21 mouse cellular contexts compared by ENCODE assay signal in the genomic region with DNA sequence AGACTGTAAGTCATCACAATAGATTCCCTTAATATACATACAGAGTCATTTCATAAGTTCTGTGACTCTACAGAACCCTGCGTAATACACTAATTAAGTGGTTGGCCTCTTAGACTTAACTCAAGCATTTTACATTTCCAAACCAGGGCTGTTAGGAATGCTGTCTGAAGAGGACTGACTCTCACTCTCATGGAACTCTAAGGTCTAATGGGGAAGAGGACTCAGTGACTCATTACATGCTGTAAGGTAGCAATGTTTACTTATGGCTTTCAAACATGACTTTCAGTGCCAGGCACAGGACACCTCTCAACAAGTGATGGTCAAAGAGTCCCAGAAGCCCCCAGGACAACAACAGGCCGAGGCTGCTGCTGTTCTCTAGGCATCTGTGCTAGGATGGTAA.
DNase-seq lines count a peak whose midpoint lies in the region; ATAC-seq and TF ChIP-seq lines count a peak whose summit lies in the region.
"Had no signal": no experiment of that assay in that cellular context is flagged by ENCODE, and none has a peak within 500 bp of the region (broad histone marks: within the 10 kb centered on the region; RNA-seq: fewer than 3 reads in every experiment).

No protein-coding gene starts in this region.

- peak; percentile 95 for ATAC-seq in lung, postnatal 0 days
- ATAC-seq in intestine, embryonic 15.5 days, result peak; percentile 31; the same call in 1 of the 2 replicates
- peak; percentile 36 for ATAC-seq in intestine, postnatal 0 days
- no peak for ATAC-seq in midbrain, embryonic 16.5 days
- ATAC-seq: forebrain, embryonic 13.5 days; forebrain, embryonic 15.5 days had no signal

- H3K9ac ChIP-seq in lung, postnatal 0 days (replicated peaks; ENCODE audit: low read depth), result no peak overlapping the region
- H3K9ac ChIP-seq in intestine, embryonic 15.5 days, result no peak overlapping the region
- H3K9ac ChIP-seq in intestine, postnatal 0 days (ENCODE audit: low read depth, low read length), result no peak overlapping the region
- no peak overlapping the region for H3K9ac ChIP-seq in midbrain, embryonic 16.5 days (ENCODE audit: low read depth, low read length)
- H3K9ac ChIP-seq: embryonic facial prominence, embryonic 13.5 days; embryonic facial prominence, embryonic 15.5 days; forebrain, embryonic 13.5 days; forebrain, embryonic 15.5 days had no signal

- no peak for TF ChIP-seq CTCF in lung, postnatal 0 days (IDR thresholded peaks at IDR 0.05)
- TF ChIP-seq CTCF in intestine, postnatal 0 days (IDR thresholded peaks at IDR 0.05; ENCODE audit: low read depth), result no peak

- peaks cover 4% of the 10 kb centered on the region; the same call in 1 of the 2 replicates for H3K4me1 ChIP-seq in lung, postnatal 0 days (ENCODE audit: insufficient read depth, low read depth, low read length)
- H3K4me1 ChIP-seq in intestine, embryonic 15.5 days (replicated peaks), result 0 out of 2 replicates have a peak, but pooled peaks cover 5% of the 10 kb centered on the region
- no peaks in the 10 kb centered on the region for H3K4me1 ChIP-seq in intestine, postnatal 0 days (replicated peaks; ENCODE audit: control insufficient read depth, insufficient read depth, low read length)
- H3K4me1 ChIP-seq in midbrain, embryonic 16.5 days (ENCODE audit: control insufficient read depth, insufficient read depth, low read length), result no peaks in the 10 kb centered on the region
- H3K4me1 ChIP-seq: embryonic facial prominence, embryonic 13.5 days; forebrain, embryonic 13.5 days; forebrain, embryonic 15.5 days had no signal

- H3K27me3 ChIP-seq in lung, postnatal 0 days (replicated peaks; ENCODE audit: insufficient read depth, low read length), result no peaks in the 10 kb centered on the region
- no peaks in the 10 kb centered on the region for H3K27me3 ChIP-seq in intestine, embryonic 15.5 days (replicated peaks)
- H3K27me3 ChIP-seq in intestine, postnatal 0 days (replicated peaks; ENCODE audit: control insufficient read depth, insufficient read depth, low read length), result no peaks in the 10 kb centered on the region
- H3K27me3 ChIP-seq in midbrain, embryonic 16.5 days (ENCODE audit: control insufficient read depth, insufficient read depth, low read depth, low read length), result no peaks in the 10 kb centered on the region
- H3K27me3 ChIP-seq: embryonic facial prominence, embryonic 13.5 days; embryonic facial prominence, embryonic 15.5 days; forebrain, embryonic 13.5 days; forebrain, embryonic 15.5 days had no signal

- no peaks in the 10 kb centered on the region for H3K36me3 ChIP-seq in lung, postnatal 0 days (ENCODE audit: insufficient read depth, low read length)
- H3K36me3 ChIP-seq in intestine, embryonic 15.5 days, result no peaks in the 10 kb centered on the region
- H3K36me3 ChIP-seq in intestine, postnatal 0 days (ENCODE audit: control insufficient read depth, insufficient read depth), result no peaks in the 10 kb centered on the region
- H3K36me3 ChIP-seq in midbrain, embryonic 16.5 days (ENCODE audit: control insufficient read depth, insufficient read depth, low read length), result no peaks in the 10 kb centered on the region
- H3K36me3 ChIP-seq: embryonic facial prominence, embryonic 13.5 days; embryonic facial prominence, embryonic 15.5 days; forebrain, embryonic 15.5 days had no signal

- 59% methylated on average over 2 of the region's 2 CpGs for WGBS in lung, postnatal 0 days
- 88% methylated on average over 2 of the region's 2 CpGs for WGBS in intestine, embryonic 15.5 days
- WGBS in intestine, postnatal 0 days, result 89% methylated on average over 2 of the region's 2 CpGs
- 93% methylated on average over 2 of the region's 2 CpGs for WGBS in midbrain, embryonic 16.5 days

- no peak overlapping the region for H3K4me3 ChIP-seq in lung, postnatal 0 days (ENCODE audit: low read depth, low read length)
- no peak overlapping the region for H3K4me3 ChIP-seq in intestine, embryonic 15.5 days (replicated peaks)
- H3K4me3 ChIP-seq in intestine, postnatal 0 days (ENCODE audit: low read depth, low read length), result no peak overlapping the region
- no peak overlapping the region for H3K4me3 ChIP-seq in midbrain, embryonic 16.5 days (ENCODE audit: low read depth, low read length)
- H3K4me3 ChIP-seq: embryonic facial prominence, embryonic 13.5 days; embryonic facial prominence, embryonic 15.5 days; forebrain, embryonic 13.5 days; forebrain, embryonic 15.5 days had no signal

- H3K27ac ChIP-seq in lung, postnatal 0 days (ENCODE audit: low read length), result no peak overlapping the region; the same call in 1 of the 2 replicates
- H3K27ac ChIP-seq in intestine, embryonic 15.5 days, result no peak overlapping the region
- no peak overlapping the region for H3K27ac ChIP-seq in intestine, postnatal 0 days (ENCODE audit: low read depth, low read length)
- no peak overlapping the region for H3K27ac ChIP-seq in midbrain, embryonic 16.5 days (ENCODE audit: low read length)
- H3K27ac ChIP-seq: embryonic facial prominence, embryonic 13.5 days; embryonic facial prominence, embryonic 15.5 days; forebrain, embryonic 13.5 days; forebrain, embryonic 15.5 days had no signal

- TF ChIP-seq EP300 in lung, postnatal 0 days (IDR thresholded peaks at IDR 0.05), result peak; percentile 72

- DNase-seq in lung, postnatal 0 days (ENCODE audit: low spot score), result peak; percentile 89
- no peak for DNase-seq in lung, postnatal 25 days (ENCODE audit: low spot score)
- no peak for DNase-seq in left cerebral cortex, postnatal 25 days (ENCODE audit: low spot score in 2 of 2)
- no peak for DNase-seq in heart, postnatal 4 days
- DNase-seq: adrenal gland, adult 2 months; adrenal gland, postnatal 10 days; adrenal gland, postnatal 25 days; cerebellum, adult 11 months; cerebellum, adult 18-20 months; cerebellum, adult 8-10 months; cerebellum, adult 9-11 months; cerebellum, postnatal 14 days; cerebellum, postnatal 36 days; embryo, embryonic 11 days had no signal

- intact Hi-C loops in left cerebral cortex, postnatal 25 days (cut with DNase I), result no loop called here

- no peak overlapping the region for H3K4me2 ChIP-seq in lung, postnatal 0 days (replicated peaks; ENCODE audit: low read depth, low read length)
- no peak overlapping the region for H3K4me2 ChIP-seq in intestine, embryonic 15.5 days (replicated peaks)
- no peak overlapping the region for H3K4me2 ChIP-seq in intestine, postnatal 0 days (replicated peaks; ENCODE audit: low read depth)
- H3K4me2 ChIP-seq in midbrain, embryonic 16.5 days (ENCODE audit: low read length), result no peak overlapping the region
- H3K4me2 ChIP-seq: embryonic facial prominence, embryonic 13.5 days; embryonic facial prominence, embryonic 15.5 days; forebrain, embryonic 13.5 days; forebrain, embryonic 15.5 days had no signal

- H3K9me3 ChIP-seq in lung, postnatal 0 days (ENCODE audit: low read length), result no peaks in the 10 kb centered on the region
- H3K9me3 ChIP-seq in intestine, embryonic 15.5 days, result no peaks in the 10 kb centered on the region
- no peaks in the 10 kb centered on the region for H3K9me3 ChIP-seq in intestine, postnatal 0 days (ENCODE audit: control insufficient read depth)
- no peaks in the 10 kb centered on the region for H3K9me3 ChIP-seq in midbrain, embryonic 16.5 days (replicated peaks; ENCODE audit: control insufficient read depth, low read length, poor library complexity, severe bottlenecking)
- H3K9me3 ChIP-seq: embryonic facial prominence, embryonic 13.5 days; embryonic facial prominence, embryonic 15.5 days; forebrain, embryonic 13.5 days; forebrain, embryonic 15.5 days had no signal
